Mouse (Mus musculus) heart, adult 8-10 months (tissue): ENCODE measurements at regions not wholly inside any gene's neighbourhood (a gene's known extent, or its start where the extent isn't known, plus 50 kb on each side); places are given as distances from the start of the nearest gene placed in this dataset.

Experiments used
- DNase-seq: peaks from one replicate; pipeline ENCODE4 v3.0.0; 2022; ENCODE audit warnings: low spot score

DNA sequence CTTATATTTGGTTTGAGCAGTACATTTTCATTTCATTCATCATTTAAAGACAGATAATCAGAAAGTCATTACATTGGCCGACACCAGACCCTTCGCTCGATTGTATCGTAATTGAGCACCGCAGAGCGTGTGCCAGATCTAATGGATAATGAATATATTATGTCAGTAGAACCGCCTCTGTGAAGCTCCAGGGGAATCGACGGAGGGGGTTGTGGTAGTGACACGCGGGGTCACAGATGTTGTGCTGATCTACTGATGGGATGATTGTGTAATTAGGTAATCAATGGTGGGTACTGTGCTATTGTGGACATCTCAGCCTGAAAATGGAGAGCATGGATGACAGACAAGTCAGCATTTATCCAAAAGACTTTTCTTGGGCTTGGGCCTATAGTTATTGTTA lies 414.3 kb upstream of the Tenm2 start:
- DNase-seq = no peak

DNA sequence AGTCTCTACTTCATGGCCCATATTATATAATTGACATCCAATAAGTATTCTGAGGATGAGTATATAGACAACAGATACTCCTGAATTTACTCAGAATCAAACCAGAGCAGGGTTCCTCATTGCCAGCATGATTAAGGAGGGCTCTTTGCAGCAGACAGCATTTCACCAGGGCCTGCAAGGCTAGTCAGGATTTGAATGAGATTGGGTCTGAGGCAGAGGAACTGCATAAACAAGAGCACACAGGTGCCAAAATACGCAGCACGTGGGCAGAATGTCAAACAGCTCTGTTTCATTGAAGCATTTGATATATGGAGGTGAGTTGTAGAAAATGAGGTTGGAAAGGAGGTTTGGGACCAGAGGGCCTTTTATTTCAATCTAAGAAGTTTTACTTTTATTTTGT lies 387.5 kb upstream of the Tenm2 start:
- DNase-seq = no peak

DNA sequence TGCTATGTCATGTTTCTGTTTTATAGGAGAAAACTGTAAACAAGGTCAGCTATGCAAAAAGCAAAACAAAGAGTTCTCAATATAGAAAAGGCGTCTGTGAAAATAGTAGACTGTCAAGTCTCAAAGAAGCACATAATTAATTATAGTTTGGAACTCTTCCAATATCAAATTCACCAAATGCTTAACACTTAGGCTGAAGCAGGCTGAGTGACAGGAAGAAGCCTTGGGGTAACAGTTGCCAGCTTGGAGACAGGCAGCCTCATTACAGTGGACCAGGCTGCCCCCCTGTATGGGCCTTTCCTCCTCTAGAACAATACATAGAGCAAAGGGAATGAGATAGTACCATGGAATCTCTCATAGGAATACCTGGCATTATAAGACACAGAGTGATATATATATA lies 364.8 kb upstream of the Tenm2 start:
- DNase-seq = no peak

- DNase-seq = no peak
Measured at GRCm38 (mm10) chr11:37582236-37582635, 346.5 kb upstream of the Tenm2 start.

DNA sequence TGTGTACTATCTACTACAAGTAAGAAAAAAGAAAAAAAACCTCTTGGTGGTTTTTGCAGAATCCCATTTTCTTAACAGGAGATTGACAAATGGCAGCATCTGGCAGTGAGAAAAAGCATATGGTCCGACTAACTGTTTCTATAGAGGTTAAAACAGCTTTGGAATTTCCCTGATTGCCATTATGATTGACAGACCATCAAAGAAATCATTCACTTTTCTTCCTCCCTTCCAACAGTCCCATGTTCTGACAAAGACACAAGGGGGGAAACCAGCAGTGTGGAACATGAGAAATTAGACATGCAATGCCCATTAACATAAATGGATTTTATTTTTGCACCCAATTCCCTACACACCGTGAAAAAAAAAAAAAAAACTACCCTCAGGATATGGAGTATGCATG lies 297.9 kb upstream of the Tenm2 start:
- DNase-seq = no peak

DNA sequence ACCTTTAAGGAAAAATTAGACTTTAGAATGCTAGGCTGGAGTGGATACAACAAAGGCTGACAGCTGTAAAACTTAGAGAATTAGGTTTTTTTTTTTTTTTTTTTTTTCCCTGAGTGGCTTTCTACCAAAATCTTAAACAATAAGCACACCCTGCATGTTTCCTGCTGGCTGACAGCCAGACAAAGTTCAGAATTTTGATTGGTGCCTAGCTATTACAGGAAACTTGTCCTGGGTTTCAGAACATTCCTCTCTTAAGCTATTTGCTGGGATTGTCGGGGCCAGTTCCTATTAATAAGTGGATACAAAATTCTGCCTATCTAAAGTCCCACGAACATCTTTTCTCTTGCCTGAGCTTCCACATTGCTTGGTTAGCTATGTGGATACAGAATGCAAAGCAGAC lies 296.7 kb upstream of the Tenm2 start:
- peak; percentile 79 for DNase-seq

GRCm38 (mm10) chr11:37498463-37499015 lies 262.8 kb upstream of the Tenm2 start:
- DNase-seq = no peak

- no peak for DNase-seq
Measured at GRCm38 (mm10) chr11:37497874-37498273, 262.1 kb upstream of the Tenm2 start.

DNA sequence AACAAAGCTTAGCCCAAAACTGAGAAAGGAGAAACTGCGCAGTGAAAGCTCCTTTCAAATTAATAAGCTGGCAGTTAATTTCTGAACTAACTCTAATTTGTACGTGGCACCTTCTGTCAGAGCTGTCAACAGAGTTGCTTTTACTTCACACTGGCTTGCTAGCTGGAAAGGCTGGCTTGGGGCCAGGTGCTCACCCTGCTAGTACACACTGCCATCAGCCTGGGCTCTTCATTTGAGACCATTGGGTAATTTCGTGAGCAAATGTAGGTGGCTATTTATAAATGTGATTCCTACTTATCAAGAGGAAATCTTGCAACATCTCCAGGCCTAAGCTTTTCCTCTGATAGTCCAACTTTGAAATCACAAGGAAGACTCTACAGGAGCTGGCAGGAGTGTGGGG lies 244.5 kb upstream of the Tenm2 start:
- no peak for DNase-seq

DNA sequence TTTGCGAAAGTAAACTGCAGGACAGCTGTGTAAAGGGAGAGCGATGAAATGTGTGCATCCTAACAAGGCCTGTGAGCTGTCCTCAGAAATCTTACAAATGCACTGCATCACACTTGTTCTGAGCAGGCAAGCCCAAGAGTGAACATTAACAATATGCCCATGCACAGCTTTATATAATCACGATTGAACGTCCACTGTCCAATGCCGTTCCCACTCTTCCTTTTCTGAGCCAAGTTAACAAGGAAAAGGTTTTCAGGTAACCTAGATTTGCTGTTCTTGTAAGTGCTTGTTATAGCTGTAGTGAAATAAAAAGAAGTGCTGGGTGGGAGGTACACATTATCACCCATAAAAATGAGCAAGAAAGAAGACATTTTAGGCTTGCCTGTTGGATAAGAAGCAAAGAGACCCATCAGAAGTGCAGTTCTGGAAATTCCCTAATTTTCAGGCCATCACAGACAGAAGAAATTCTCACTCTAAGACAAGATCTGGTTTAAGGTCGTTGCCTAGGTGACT lies 243.3 kb upstream of the Tenm2 start:
- no peak for DNase-seq

- DNase-seq = no peak
Measured at GRCm38 (mm10) chr11:37474068-37474467, 238.3 kb upstream of the Tenm2 start.

- DNase-seq = no peak
Measured at GRCm38 (mm10) chr11:37463658-37464420, 228.1 kb upstream of the Tenm2 start.

DNA sequence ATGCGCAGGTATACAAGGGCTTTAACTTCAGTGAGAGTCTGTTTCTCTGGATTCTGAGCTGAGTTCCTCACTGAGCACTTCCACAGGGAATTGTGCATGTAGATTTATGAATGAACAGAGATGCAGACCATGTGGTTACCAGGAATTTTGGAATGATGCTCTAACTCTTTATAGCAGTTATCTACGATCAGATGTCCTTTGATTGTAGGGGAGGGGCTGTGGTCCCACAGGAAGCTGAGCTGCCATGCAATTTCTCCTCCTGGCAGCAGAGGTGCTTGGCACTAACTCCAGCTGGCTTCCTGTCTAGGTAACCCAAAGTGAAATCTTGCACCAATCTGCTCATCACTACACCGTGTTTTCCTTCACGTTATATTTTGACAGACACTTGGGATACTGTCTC lies 226.6 kb upstream of the Tenm2 start:
- DNase-seq = no peak

- no peak for DNase-seq
Measured at GRCm38 (mm10) chr11:37447361-37447760, 211.6 kb upstream of the Tenm2 start.

DNA sequence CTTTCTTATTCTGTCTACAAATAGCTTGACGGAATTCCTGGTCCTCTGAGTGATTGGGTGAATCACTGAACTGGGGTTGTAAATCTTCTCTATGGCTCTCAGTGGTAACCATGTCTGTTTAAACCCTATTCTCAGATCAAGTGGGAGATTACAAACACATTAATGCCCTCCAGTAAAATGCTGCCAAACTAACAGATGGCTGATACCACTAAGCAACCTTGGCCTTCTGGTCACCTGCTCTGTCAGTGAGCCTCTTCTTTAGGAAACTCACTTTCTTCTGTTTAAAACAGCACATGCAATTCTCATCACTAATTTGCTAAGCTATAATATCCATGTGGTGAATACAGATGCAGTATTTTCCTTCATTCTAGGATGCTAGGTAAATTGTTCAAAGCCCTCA lies 210.9 kb upstream of the Tenm2 start:
- DNase-seq = no peak

GRCm38 (mm10) chr11:37442781-37443180 lies 207.0 kb upstream of the Tenm2 start:
- DNase-seq = no peak

GRCm38 (mm10) chr11:37434600-37434999 lies 198.8 kb upstream of the Tenm2 start:
- DNase-seq = no peak

DNA sequence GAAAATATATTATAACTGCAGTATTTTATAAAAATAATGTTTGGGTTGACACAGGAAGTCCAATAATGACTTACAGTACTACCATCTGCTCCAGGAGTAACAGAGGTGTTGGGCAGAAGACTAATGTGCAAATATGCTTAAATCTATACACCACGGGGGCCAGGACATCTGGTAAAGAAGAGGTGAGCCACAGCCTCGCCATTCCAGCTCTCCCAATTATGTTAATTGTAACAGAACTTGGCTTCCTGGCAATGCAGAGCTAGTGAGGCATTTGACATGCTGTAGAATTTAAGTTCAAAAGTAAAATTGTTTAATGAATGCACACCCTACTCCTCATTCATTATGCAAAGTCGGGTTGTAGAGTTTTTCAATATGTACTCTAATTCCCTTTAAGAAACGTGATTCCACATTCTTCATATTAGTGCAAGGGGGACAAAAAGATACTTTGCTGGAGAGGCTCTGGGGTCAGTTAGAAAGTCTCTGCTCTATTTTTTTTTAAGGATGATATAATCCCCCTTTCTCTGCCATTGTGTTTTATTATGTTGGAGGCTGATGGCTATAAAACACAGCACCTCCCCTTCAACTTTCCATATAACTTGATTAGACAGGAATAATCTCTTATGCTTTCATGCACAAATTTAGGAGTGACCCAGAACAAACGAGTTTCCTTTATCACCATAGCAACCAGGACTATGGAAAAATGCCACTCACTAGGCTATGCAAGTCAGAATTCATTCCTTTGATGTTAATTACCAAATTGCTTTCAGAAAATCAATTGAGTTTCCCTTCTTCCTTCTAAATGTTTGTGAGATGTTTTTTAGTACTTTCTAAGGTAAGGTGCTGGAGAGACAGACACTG lies 188.8 kb upstream of the Tenm2 start:
- DNase-seq = no peak

- DNase-seq = no peak
Measured at GRCm38 (mm10) chr11:37412868-37413267, 177.1 kb upstream of the Tenm2 start.

DNA sequence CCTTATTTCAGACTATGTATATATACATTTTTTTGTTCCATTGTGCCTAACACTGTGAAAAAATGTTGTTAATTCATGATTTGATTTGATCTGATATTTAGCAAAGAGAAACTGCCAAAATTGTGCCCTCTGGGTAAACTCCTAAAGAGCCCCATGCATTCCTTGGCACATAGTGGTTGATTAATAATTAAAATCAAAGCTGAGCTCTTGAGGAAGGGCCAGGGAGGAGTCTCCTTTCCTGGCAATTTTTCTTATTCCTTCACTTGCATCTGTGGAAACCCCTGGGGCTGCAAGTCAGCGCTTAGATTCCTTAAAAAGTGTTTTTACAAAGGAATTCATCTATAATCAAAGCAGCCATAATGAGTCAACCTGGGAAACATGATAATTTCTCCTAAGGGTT lies 132.2 kb upstream of the Tenm2 start:
- DNase-seq = no peak

DNA sequence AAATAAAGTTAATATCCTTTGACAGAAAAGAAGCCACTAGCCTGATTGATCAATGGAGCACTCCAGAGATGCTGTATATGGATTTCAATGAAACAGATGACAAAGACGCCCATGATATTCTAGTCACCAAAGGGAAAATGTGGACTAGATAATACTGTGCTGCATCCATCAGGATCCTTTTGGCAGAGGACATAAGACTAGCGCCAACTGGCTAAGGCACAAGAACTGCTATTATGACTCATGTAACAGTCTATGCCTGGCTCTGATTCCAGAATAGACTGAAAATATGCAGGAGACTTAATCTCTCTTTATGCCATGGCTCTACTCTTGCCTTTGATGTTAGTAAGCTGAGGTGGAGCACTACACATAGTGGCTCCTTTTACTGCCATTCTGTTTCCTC lies 128.7 kb upstream of the Tenm2 start:
- DNase-seq = no peak

DNA sequence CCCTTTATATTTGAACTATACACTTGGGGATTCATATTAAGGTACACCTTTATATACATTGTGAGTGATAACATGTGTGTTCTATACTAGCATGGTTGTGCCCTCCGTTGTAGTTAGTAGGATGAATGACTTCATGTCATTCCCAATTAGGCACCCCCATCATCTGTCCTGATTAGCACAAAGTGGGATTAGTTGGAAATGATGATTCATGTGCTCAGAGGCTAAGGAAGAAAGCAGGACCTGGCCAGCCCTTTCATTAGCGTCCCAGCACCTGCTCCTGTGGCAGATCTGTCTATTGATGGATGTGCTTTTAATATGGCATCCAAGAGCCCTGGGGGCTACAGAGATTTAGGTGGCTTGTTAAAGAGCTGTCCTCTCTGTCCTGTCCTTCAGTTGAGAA lies 119.3 kb upstream of the Tenm2 start:
- DNase-seq = no peak

DNA sequence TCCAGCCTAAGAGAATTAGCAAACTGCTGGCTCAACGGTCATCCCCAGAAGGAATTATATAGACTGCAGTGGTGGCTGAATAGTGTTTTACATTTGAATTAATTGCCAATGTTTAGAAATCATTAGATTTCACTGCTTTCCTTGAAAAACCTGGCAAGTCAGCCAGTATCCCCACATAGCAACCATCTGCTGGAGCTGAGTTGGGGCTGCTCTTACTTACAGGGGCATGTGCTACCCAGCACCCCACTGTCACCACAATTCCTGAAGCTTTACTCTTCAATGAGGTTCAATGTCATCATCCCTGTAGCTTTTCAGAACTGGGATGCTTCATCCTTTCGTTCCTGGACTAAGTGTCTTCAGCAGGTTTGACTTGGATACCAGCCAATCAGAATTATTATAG lies 73.9 kb upstream of the Tenm2 start:
- no peak for DNase-seq
